Mouse (Mus musculus) neural tube, embryonic 10.5 days (tissue): ENCODE measurements around the gene Rhog.
"Not testable (repeated sequence)": the region's sequence is repeated elsewhere in the genome, so short reads cannot be mapped to it uniquely, and the experiment has no call there.

Experiments
- DNase-seq: peaks from one replicate; pipeline ENCODE4 v3.0.0-alpha.2; 2017; ENCODE audit warnings: low spot score; ENCODE audit errors: extremely low spot score

Rhog gene

GRCm38 (mm10) chr7:102255954-102256353, at the start of gene Rhog:
TSS of gene Rhog (minus strand) at chr7:102256054.
- DNase-seq, result no peak

- DNase-seq, result no peak
Observed at GRCm38 (mm10) chr7:102305596-102305995, 49.7 kb upstream of the Rhog start.

- DNase-seq, result no peak
Observed at GRCm38 (mm10) chr7:102302471-102302870, 46.6 kb upstream of the Rhog start.

- no peak for DNase-seq
Observed at GRCm38 (mm10) chr7:102300761-102301160, 44.9 kb upstream of the Rhog start.

- no peak for DNase-seq
Observed at GRCm38 (mm10) chr7:102293234-102293633, 37.4 kb upstream of the Rhog start.

GRCm38 (mm10) chr7:102292228-102292627, 36.4 kb upstream of the Rhog start:
- no peak for DNase-seq

- DNase-seq, result no peak
Observed at GRCm38 (mm10) chr7:102289466-102289865, 33.6 kb upstream of the Rhog start.

GRCm38 (mm10) chr7:102282261-102282660, 26.4 kb upstream of the Rhog start:
- no peak for DNase-seq

GRCm38 (mm10) chr7:102281403-102281802, 25.5 kb upstream of the Rhog start:
- no peak for DNase-seq

GRCm38 (mm10) chr7:102272422-102272948, 16.6 kb upstream of the Rhog start:
- no peak for DNase-seq

GRCm38 (mm10) chr7:102268395-102268748, 12.5 kb upstream of the Rhog start:
- DNase-seq, result no peak

GRCm38 (mm10) chr7:102267601-102268394, 11.9 kb upstream of the Rhog start, which contains the start of gene Stim1:
TSS of gene Stim1 (plus strand) at chr7:102267806.
- DNase-seq, result peak; percentile 68

GRCm38 (mm10) chr7:102267113-102267579, 11.3 kb upstream of the Rhog start:
- DNase-seq, result peak; percentile 94

- DNase-seq, result no peak
Observed at GRCm38 (mm10) chr7:102266401-102267042, 10.7 kb upstream of the Rhog start.

- DNase-seq, result not testable (repeated sequence)
Observed at GRCm38 (mm10) chr7:102266021-102266400, 10.2 kb upstream of the Rhog start.

- no peak for DNase-seq
Observed at GRCm38 (mm10) chr7:102263020-102263419, 7.2 kb upstream of the Rhog start.

- no peak for DNase-seq
Observed at GRCm38 (mm10) chr7:102260518-102260917, 4.7 kb upstream of the Rhog start.

GRCm38 (mm10) chr7:102259716-102260479, 4.0 kb upstream of the Rhog start:
- DNase-seq, result no peak

- DNase-seq, result no peak
Observed at GRCm38 (mm10) chr7:102258753-102259152, 2.9 kb upstream of the Rhog start.

GRCm38 (mm10) chr7:102258189-102258588, 2.3 kb upstream of the Rhog start:
- DNase-seq, result peak; percentile 84

GRCm38 (mm10) chr7:102256636-102257035, 782 bp upstream of the Rhog start:
- no peak for DNase-seq

GRCm38 (mm10) chr7:102253631-102254030, 2.2 kb downstream of the Rhog start:
- DNase-seq, result no peak
